ENCODE assay signal across 19 mouse cellular contexts in genomic region chr9:48802374-48802773, GRCm38 (mm10). TPM values are rescaled to one million over a fixed set of nuclear protein-coding genes. Genes with fewer than 3 reads are reported as not detected.
"Had no signal": no experiment of that assay in that cellular context is flagged by ENCODE, and none has a peak within 500 bp of the region (broad histone marks: within the 10 kb centered on the region; RNA-seq: fewer than 3 reads in every experiment).

No protein-coding gene starts in this region.

- H3K27ac ChIP-seq: limb, embryonic 10.5 days; limb, embryonic 13.5 days; liver, embryonic 13.5 days; lung, embryonic 15.5 days had no signal

- ATAC-seq: inflammation-experienced regulatory T-cells, adult 6 months; intestine, embryonic 16.5 days had no signal

- H3K9me3 ChIP-seq: limb, embryonic 10.5 days; limb, embryonic 13.5 days; liver, embryonic 13.5 days; lung, embryonic 15.5 days had no signal

- DNase-seq: kidney, adult 18-20 months; kidney, adult 9 months; kidney, postnatal 14 days; kidney, postnatal 4 days; layer of hippocampus, adult 9-11 months; layer of hippocampus, postnatal 36 days; liver, embryonic 13.5 days; lung, adult 18-20 months; lung, postnatal 10 days; lung, postnatal 36 days; midbrain, embryonic 14.5 days; thymus, adult 18-20 months; thymus, postnatal 36 days had no signal

- H3K9ac ChIP-seq: limb, embryonic 13.5 days; liver, embryonic 13.5 days; lung, embryonic 15.5 days had no signal

- H3K36me3 ChIP-seq: limb, embryonic 13.5 days; liver, embryonic 13.5 days; lung, embryonic 15.5 days had no signal

- H3K4me3 ChIP-seq: limb, embryonic 10.5 days; limb, embryonic 13.5 days; liver, embryonic 13.5 days; lung, embryonic 15.5 days had no signal

- H3K4me2 ChIP-seq: limb, embryonic 13.5 days; liver, embryonic 13.5 days; lung, embryonic 15.5 days; midbrain, embryonic 11.5 days had no signal

RNA-seq across cellular contexts. Expression of gene Zbtb16, which starts 33.6 kb away (rescaled TPM):
- polyA plus RNA-seq: inflammation-experienced regulatory T-cells, adult 6 months had no signal
